Mouse (Mus musculus) adrenal gland, postnatal 25 days (tissue): Measurements from ENCODE around the gene Inafm2. TPM values are rescaled to one million over a fixed set of nuclear protein-coding genes. Genes with fewer than 3 reads are reported as not detected.

Experiments
- DNase-seq: peaks from one replicate; pipeline ENCODE4 v3.0.0; 2021; ENCODE audit warnings: mixed read lengths
- total RNA-seq: library from RNA; stranded (reverse); gene quantifications from 2 replicates; pipeline ENCODE4 v1.2.3, GENCODE M21; 2021

Gene Inafm2
- total RNA-seq, 1 experiment from 2014 or later, result 37.3 TPM

DNA sequence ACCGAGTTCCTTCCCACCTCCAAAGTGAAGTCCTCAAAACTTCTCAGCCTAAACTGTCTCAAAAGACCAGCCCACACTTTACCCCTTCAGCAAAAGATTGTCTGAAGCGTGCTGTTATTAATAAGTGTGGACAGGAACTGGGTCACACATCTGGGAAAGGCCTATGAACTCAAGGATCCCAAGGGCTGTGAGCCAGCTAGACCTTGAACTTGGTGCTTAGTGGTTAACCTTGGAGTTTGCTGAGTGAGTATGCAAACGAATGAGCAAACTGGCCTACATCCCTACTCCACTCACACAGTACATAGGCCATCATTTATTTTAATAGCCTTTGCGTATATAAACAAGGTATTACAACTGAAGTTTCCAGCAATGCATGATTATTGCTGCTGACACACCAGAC lies 20.0 kb upstream of the Inafm2 start:
- DNase-seq, result peak; percentile 30

GRCm38 (mm10) chr2:118726873-118727272 lies 18.7 kb upstream of the Inafm2 start:
- no peak for DNase-seq

DNA sequence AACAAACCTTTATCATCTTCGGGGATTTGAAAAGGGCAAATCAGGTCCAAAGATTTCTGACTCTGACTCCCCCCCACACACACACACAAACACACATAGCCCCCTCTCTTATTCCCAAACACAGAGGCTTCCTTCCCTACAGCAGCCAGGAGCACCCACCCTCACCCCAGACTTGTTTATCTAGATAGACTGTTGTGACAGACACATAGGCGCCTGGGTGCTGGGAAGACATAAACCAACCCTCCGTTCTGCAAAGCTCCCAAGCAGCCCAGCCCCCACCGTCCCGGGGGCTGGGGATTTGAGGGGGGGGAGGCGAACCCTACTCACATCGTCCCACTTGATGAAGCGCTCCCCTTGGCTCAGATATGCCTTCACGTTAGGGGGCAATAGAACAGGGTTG lies 17.6 kb upstream of the Inafm2 start:
- no peak for DNase-seq

DNA sequence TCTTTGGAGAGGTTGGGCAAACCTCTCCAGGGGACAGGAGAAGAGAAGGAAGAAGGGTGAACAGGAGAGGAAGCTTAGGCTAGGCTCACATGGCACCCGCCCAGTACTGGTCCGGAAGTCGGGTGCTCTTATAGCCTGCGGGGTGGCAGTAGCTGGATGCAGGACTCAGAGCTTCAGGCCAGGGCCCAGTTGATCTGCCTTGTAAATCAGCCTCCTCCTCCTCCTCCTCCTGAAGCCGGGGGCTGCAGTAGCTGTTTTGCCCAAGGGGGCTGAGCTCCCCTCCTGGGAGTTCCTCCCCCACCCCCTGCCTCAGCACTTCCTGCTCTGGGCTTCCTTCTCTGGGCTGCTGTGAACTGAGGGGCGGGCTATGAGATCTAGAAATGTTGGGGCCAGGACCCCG lies 17.2 kb upstream of the Inafm2 start, which contains the start of gene Plcb2:
TSS of gene Plcb2 (minus strand) at position 102 of the 400 bp plus-strand sequence.
- no peak for DNase-seq

DNA sequence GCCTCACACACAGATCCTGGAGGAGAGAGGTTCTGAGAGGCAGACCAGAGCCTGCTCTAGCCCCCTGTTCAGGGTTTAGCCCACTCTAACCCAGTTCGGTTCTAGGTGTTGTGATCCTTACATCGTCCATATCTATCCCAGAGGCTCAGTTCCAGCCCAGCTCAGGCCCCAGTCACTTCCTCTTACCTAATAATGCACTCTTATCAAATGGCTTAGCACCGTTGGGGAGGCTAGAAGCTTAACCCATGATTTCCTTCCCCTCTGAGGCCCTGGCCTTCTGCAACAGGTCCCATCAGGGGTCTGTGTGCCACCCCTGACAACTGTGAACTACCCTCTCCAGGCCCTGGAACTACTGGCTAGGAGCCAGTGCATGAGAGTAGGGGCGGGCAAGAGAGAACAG lies 16.4 kb upstream of the Inafm2 start:
- DNase-seq, result no peak

- DNase-seq, result no peak
These were observed 15.5 kb upstream of the Inafm2 start for GRCm38 (mm10) chr2:118729816-118730621.

- peak; percentile 87 for DNase-seq
These were observed 15.0 kb upstream of the Inafm2 start for GRCm38 (mm10) chr2:118730622-118730915.

GRCm38 (mm10) chr2:118731981-118732380 lies 13.6 kb upstream of the Inafm2 start:
- no peak for DNase-seq

GRCm38 (mm10) chr2:118733341-118733740 lies 12.2 kb upstream of the Inafm2 start:
- DNase-seq, result no peak

DNA sequence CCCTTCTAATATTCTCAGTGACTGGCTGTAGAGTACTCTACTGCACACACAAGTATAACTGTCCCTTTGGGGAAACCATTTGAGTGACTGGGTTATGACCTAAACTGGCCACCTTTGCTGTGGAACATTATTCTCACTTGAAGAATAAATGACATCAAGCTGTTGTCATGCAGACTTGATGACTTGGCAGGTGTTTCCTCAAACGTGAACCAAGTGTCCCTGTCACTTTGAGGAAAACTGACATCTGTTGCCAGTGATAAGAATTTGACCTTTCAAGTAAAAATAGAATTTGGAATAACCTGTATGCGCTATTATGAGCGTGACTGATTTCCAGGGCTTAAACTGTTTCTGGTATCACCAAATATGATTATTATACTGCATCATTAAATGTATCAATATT lies 5.2 kb upstream of the Inafm2 start:
- DNase-seq, result no peak

DNA sequence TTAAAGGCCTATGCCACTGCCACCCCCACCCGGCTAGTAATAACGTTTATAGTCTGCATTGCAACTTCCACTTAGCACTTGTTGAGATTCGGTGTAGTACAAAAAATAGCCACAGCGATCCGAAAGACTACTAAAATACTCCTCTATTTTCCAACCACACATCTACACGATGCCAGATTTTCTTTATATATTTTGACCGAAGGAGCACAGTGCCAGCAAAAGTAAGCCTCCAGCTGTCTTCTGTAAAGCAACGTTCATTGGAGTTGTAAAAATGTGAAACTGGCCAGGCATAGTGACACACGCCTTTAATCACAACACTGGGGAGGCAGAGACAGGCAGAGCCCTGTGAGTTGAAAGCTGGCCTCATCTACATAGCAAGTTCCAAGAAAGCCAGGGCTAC lies 4.4 kb upstream of the Inafm2 start:
- DNase-seq, result no peak

DNA sequence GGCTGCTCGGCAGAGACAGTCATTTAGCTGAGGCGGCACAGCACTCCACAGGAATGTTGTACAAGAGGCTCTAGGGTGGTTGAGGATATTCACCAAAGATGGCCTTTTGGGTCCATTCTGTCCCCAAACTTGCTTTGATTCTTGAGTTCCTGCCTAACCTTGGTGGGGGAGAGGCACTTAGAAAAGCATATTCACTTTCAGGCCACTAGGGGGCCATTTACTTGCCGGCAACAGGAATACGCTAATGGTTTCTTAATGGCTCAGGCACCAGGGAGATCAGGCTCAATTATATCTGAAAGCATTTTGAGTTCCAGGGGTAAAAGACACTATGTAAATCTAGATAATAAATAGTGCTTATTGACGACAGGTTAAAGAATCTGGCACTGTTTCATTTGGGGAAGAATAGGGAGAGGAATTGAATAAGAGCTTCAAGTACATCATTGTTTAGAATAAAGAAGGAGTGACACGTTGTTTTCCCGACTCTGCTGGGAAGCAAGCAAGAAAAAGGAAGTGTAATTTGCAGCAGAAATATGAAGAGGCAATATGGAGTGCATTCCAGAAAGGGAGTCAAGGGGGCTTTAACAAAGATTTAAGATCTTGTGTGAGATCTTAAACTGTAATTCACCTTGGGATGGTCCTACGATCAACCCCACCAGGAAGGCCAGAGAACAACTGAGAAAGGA lies 2.2 kb upstream of the Inafm2 start:
- no peak for DNase-seq

DNA sequence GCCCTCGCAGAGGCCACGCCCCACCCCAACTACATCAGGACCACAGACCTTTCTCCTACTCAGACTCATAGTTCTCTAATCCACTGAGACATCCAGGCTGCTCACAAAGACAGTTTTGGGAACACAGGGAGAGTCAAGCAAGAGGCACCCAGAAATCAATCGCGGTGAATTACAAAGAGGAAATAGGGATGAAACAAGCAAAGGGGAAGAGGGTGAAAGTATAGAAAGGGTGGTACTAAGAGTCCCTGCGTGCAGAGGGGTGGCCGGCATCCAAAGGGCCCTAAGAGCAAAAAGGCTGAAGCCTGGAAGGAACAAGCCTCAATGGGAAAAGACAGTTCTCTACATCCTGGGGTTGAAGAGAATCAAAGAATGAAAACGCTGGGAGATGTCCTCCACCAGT lies 937 bp upstream of the Inafm2 start:
- no peak for DNase-seq

- peak; percentile 38 for DNase-seq
These were observed 650 bp downstream of the Inafm2 start for GRCm38 (mm10) chr2:118745915-118746901.

- DNase-seq, result peak; percentile 62
These were observed 1.9 kb downstream of the Inafm2 start for GRCm38 (mm10) chr2:118747301-118747960.

- no peak for DNase-seq
These were observed 3.9 kb downstream of the Inafm2 start for GRCm38 (mm10) chr2:118749341-118749884.

- DNase-seq, result no peak
These were observed 4.9 kb downstream of the Inafm2 start for GRCm38 (mm10) chr2:118750476-118750875.

- no peak for DNase-seq
These were observed 6.6 kb downstream of the Inafm2 start for GRCm38 (mm10) chr2:118751896-118752791.

DNA sequence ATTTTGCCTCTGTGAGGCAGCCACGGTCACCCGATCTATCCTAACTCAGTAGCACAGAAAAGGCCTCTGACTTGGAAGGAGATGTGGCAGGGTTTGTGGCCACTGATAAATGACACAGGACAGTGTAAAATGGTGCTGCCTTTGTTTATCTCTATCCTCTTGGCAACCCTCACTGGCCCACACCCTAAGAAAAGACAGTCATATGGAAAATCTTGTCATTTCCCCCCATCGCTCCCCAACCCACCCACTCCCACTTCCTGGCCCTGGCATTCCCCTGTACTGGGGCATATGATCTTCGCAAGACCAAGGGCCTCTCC lies 7.2 kb downstream of the Inafm2 start:
- DNase-seq, result no peak

- DNase-seq, result no peak
These were observed 8.6 kb downstream of the Inafm2 start for GRCm38 (mm10) chr2:118754143-118754542.

DNA sequence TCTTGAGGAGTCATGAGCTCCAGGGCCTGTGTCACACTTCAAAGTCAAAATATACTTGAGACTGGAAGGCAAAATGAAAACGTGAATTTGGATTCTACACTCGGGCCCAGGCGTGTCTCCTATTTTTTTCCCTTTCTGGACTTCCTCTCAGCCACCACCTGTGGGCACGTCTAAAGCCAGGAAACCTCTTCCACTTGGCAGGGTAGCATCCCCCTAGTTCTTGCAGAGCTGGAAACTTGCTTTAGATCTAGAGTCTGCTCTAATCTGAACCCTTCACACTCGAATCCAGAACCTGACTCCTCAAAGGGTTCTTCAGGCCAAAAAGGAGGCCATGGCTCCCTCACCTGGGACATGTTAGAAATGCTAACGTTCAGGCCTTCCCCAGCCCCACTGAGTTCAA lies 9.8 kb downstream of the Inafm2 start:
- no peak for DNase-seq
